Mouse (Mus musculus) T-helper 1 cell (primary cell): Measurements from ENCODE around the gene Meis2.

ENCODE experiments used
- in situ Hi-C: fragments of 300-600 bp; cut with MboI, MseI; formaldehyde crosslinking; loops from one replicate; pipeline ENCODE4 v1.15.1; 2025; ENCODE audit warnings: high pct_unique_total_duplicates

Meis2 gene

GRCm38 (mm10) chr2:116065570-116066005 is at the start of gene Meis2:
TSS of gene Meis2 (minus strand) at chr2:116065839.
- in situ Hi-C loops, result loop anchor here (10.0 kb wide), 1 partner anchor 211 kb away; no protein-coding TSS in a partner anchor

GRCm38 (mm10) chr2:116106194-116106593 is 40.6 kb upstream of the Meis2 start:
- in situ Hi-C loops, result loop anchor here (10.0 kb wide), 1 partner anchor 1841 kb away; no protein-coding TSS in a partner anchor

GRCm38 (mm10) chr2:116105179-116105578 is 39.5 kb upstream of the Meis2 start:
- in situ Hi-C loops, result loop anchor here (10.0 kb wide), 1 partner anchor 1840 kb away; no protein-coding TSS in a partner anchor

- in situ Hi-C loops, result loop anchor here (10.0 kb wide), 1 partner anchor 1839 kb away; no protein-coding TSS in a partner anchor
These were observed 37.9 kb upstream of the Meis2 start for GRCm38 (mm10) chr2:116103411-116103996.

- in situ Hi-C loops, result loop anchor here (10.0 kb wide), 1 partner anchor 1836 kb away; no protein-coding TSS in a partner anchor
These were observed 35.6 kb upstream of the Meis2 start for GRCm38 (mm10) chr2:116101221-116101620.

GRCm38 (mm10) chr2:116080961-116081360 is 15.3 kb upstream of the Meis2 start:
- in situ Hi-C loops, result loop anchor here (10.0 kb wide), 1 partner anchor 764 kb away; no protein-coding TSS in a partner anchor

GRCm38 (mm10) chr2:116078841-116079240 is 13.2 kb upstream of the Meis2 start:
- in situ Hi-C loops, result loop anchor here (5.0 kb wide), 1 partner anchor 1427 kb away; the partner anchor contains the start of gene Dph6

- in situ Hi-C loops, result loop anchor here (5.0 kb wide), 1 partner anchor 1425 kb away; the partner anchor contains the start of gene Dph6
These were observed 12.1 kb upstream of the Meis2 start for GRCm38 (mm10) chr2:116077716-116078115.

- in situ Hi-C loops, result loop anchor here (5.0 kb wide), 1 partner anchor 1425 kb away; the partner anchor contains the start of gene Dph6
These were observed 11.3 kb upstream of the Meis2 start for GRCm38 (mm10) chr2:116076752-116077480.

- in situ Hi-C loops, result loop anchor here (5.0 kb wide), 1 partner anchor 1424 kb away; the partner anchor contains the start of gene Dph6
These were observed 10.3 kb upstream of the Meis2 start for GRCm38 (mm10) chr2:116075902-116076301.

- in situ Hi-C loops, result loop anchor here (5.0 kb wide), 1 partner anchor 1423 kb away; the partner anchor contains the start of gene Dph6
These were observed 9.8 kb upstream of the Meis2 start for GRCm38 (mm10) chr2:116075477-116075876.

- in situ Hi-C loops, result loop anchor here (5.0 kb wide), 2 partner anchors 498 to 1423 kb away; partner anchors contain the start of gene Dph6
These were observed 9.2 kb upstream of the Meis2 start for GRCm38 (mm10) chr2:116074726-116075440.

- in situ Hi-C loops, result loop anchor here (5.0 kb wide), 1 partner anchor 497 kb away; no protein-coding TSS in a partner anchor
These were observed 8.4 kb upstream of the Meis2 start for GRCm38 (mm10) chr2:116074061-116074460.

GRCm38 (mm10) chr2:116073311-116073904 is 7.8 kb upstream of the Meis2 start:
- in situ Hi-C loops, result loop anchor here (5.0 kb wide), 1 partner anchor 496 kb away; no protein-coding TSS in a partner anchor

GRCm38 (mm10) chr2:116072706-116073105 is 7.1 kb upstream of the Meis2 start:
- in situ Hi-C loops, result loop anchor here (5.0 kb wide), 1 partner anchor 495 kb away; no protein-coding TSS in a partner anchor

- in situ Hi-C loops, result loop anchor here (5.0 kb wide), 1 partner anchor 495 kb away; no protein-coding TSS in a partner anchor
These were observed 6.6 kb upstream of the Meis2 start for GRCm38 (mm10) chr2:116072321-116072640.

GRCm38 (mm10) chr2:116071571-116072320 is 6.1 kb upstream of the Meis2 start:
- in situ Hi-C loops, result loop anchor here (5.0 kb wide), 1 partner anchor 494 kb away; no protein-coding TSS in a partner anchor

- in situ Hi-C loops, result loop anchor here (5.0 kb wide), 1 partner anchor 494 kb away; no protein-coding TSS in a partner anchor
These were observed 5.2 kb upstream of the Meis2 start for GRCm38 (mm10) chr2:116070614-116071425.
